Mouse (Mus musculus): ENCODE results near the gene Ptar1.

DNA sequence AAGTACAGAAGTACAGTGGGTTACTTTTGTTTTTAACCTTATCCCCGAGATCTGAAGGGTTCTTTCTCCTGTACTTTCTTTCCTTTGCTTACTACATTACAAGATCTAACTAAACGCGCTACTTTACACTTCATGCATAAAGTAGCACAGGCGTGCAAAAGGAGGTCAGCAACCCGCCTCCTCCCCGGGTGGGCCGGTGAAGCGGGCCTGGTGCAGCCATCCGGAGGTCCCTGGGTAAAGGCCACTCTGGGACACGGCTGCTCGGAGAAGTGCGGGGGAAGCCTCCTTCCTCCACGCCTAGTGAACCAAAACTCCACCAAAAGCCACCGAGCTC lies 300 bp upstream of the Ptar1 start:
- TF ChIP-seq CTCF (IDR thresholded peaks at IDR 0.05; ENCODE audit: extremely low read depth, insufficient read depth, insufficient read length, insufficient replicate concordance) (no peak), POLR2A (IDR thresholded peaks at IDR 0.05; ENCODE audit: low read depth, low read length) (no peak)
